9 mouse cellular contexts compared by ENCODE assay signal in genomic region chr7:35579849-35580248, GRCm38 (mm10). TPM values are rescaled to one million over a fixed set of nuclear protein-coding genes. Genes with fewer than 3 reads are reported as not detected.
DNase-seq lines count a peak whose midpoint lies in the region; ATAC-seq and TF ChIP-seq lines count a peak whose summit lies in the region.
"Had no signal": no experiment of that assay in that cellular context is flagged by ENCODE, and none has a peak within 500 bp of the region (broad histone marks: within the 10 kb centered on the region; RNA-seq: fewer than 3 reads in every experiment).

No protein-coding gene starts in this region.

- H3K27me3 ChIP-seq in hindbrain, postnatal 0 days (ENCODE audit: insufficient read depth, low read length): peaks cover 11% of the 10 kb centered on the region
- H3K27me3 ChIP-seq in hindbrain, embryonic 13.5 days: peaks cover 44% of the 10 kb centered on the region
- H3K27me3 ChIP-seq in embryonic facial prominence, embryonic 14.5 days (replicated peaks; ENCODE audit: control insufficient read depth, insufficient read depth, low read length): peaks cover 34% of the 10 kb centered on the region

- no peak for ATAC-seq in hindbrain, postnatal 0 days
- ATAC-seq in hindbrain, embryonic 13.5 days (ENCODE audit: low FRiP score): no peak
- ATAC-seq in embryonic facial prominence, embryonic 14.5 days (ENCODE audit: low read depth): no peak
- ATAC-seq in megakaryocyte, adult 5-6 weeks (ENCODE audit: poor library complexity, severe bottlenecking): peak; percentile 81

- no peak overlapping the region for H3K27ac ChIP-seq in hindbrain, postnatal 0 days
- no peak overlapping the region for H3K27ac ChIP-seq in hindbrain, embryonic 13.5 days
- H3K27ac ChIP-seq in embryonic facial prominence, embryonic 14.5 days (replicated peaks; ENCODE audit: low read depth, low read length): no peak overlapping the region
- H3K27ac ChIP-seq: heart, embryonic 15.5 days had no signal

- peak; percentile 74 for TF ChIP-seq CTCF in hindbrain, postnatal 0 days (IDR thresholded peaks at IDR 0.05; ENCODE audit: low read depth)

- H3K4me1 ChIP-seq in hindbrain, postnatal 0 days (ENCODE audit: insufficient read depth, low read length): no peaks in the 10 kb centered on the region
- peaks cover 8% of the 10 kb centered on the region for H3K4me1 ChIP-seq in hindbrain, embryonic 13.5 days (replicated peaks)
- no peaks in the 10 kb centered on the region for H3K4me1 ChIP-seq in embryonic facial prominence, embryonic 14.5 days (ENCODE audit: control insufficient read depth, insufficient read depth, low read length)

- H3K9me3 ChIP-seq in hindbrain, postnatal 0 days (ENCODE audit: low read length): no peaks in the 10 kb centered on the region
- no peaks in the 10 kb centered on the region for H3K9me3 ChIP-seq in hindbrain, embryonic 13.5 days
- H3K9me3 ChIP-seq in embryonic facial prominence, embryonic 14.5 days (ENCODE audit: control insufficient read depth, low read length): no peaks in the 10 kb centered on the region
- H3K9me3 ChIP-seq: heart, embryonic 15.5 days had no signal

- DNase-seq in hindbrain, postnatal 0 days (ENCODE audit: low spot score): peak; percentile 62
- DNase-seq in CD4-positive, CD25-positive, alpha-beta regulatory T cell, adult 2 months (ENCODE audit: low read depth, low spot score): peak; percentile 77
- DNase-seq in MEL-GATA-1-ER (ENCODE audit: extremely low read depth, low read depth): peak; percentile 49
- DNase-seq in embryonic facial prominence, embryonic 14.5 days (ENCODE audit: low spot score): peak; percentile 28
- DNase-seq in layer of hippocampus, adult 11-12 months (ENCODE audit: low spot score): no peak
- DNase-seq in frontal cortex, postnatal 25 days (ENCODE audit: low spot score in 2 of 2): no peak

- H3K36me3 ChIP-seq in hindbrain, postnatal 0 days (ENCODE audit: insufficient read depth, low read length): no peaks in the 10 kb centered on the region
- H3K36me3 ChIP-seq in hindbrain, embryonic 13.5 days: no peaks in the 10 kb centered on the region
- H3K36me3 ChIP-seq in embryonic facial prominence, embryonic 14.5 days (ENCODE audit: control insufficient read depth, insufficient read depth, low read length): no peaks in the 10 kb centered on the region
- H3K36me3 ChIP-seq: heart, embryonic 15.5 days had no signal

- no peak overlapping the region for H3K9ac ChIP-seq in hindbrain, postnatal 0 days (replicated peaks; ENCODE audit: low read length)
- H3K9ac ChIP-seq in hindbrain, embryonic 13.5 days: no peak overlapping the region
- no peak overlapping the region for H3K9ac ChIP-seq in embryonic facial prominence, embryonic 14.5 days (ENCODE audit: low read depth, low read length)
- H3K9ac ChIP-seq: heart, embryonic 15.5 days had no signal

- 34% methylated on average over 4 of the region's 4 CpGs for WGBS in hindbrain, postnatal 0 days
- 29% methylated on average over 4 of the region's 4 CpGs for whole genome bisulfite sequencing in hindbrain, embryonic 13.5 days
- 27% methylated on average over 4 of the region's 4 CpGs for WGBS in embryonic facial prominence, embryonic 14.5 days

- no peak overlapping the region for H3K4me2 ChIP-seq in hindbrain, postnatal 0 days (ENCODE audit: low read depth, low read length)
- no peak overlapping the region for H3K4me2 ChIP-seq in hindbrain, embryonic 13.5 days
- H3K4me2 ChIP-seq in embryonic facial prominence, embryonic 14.5 days (ENCODE audit: low read depth, low read length): no peak overlapping the region
- H3K4me2 ChIP-seq: heart, embryonic 15.5 days had no signal

- H3K4me3 ChIP-seq in hindbrain, postnatal 0 days (ENCODE audit: low read length): no peak overlapping the region
- H3K4me3 ChIP-seq in hindbrain, embryonic 13.5 days: no peak overlapping the region
- no peak overlapping the region for H3K4me3 ChIP-seq in embryonic facial prominence, embryonic 14.5 days (ENCODE audit: low read depth, low read length)
- H3K4me3 ChIP-seq: heart, embryonic 15.5 days had no signal

RNA-seq across cellular contexts. Expression of gene Rgs9bp, which starts 5.5 kb away (rescaled TPM):
- 0.22 and 0.26 TPM in 2 replicates for total RNA-seq in hindbrain, postnatal 0 days (2014; rRNA removed)
- polyA plus RNA-seq in hindbrain, postnatal 0 days (2015; fragmentation: Nextera tagmentation; extraction: Ambion mirVana): 0.03 and 0.06 TPM in 2 replicates
- 0.05 and 0.10 TPM in 2 replicates for polyA plus RNA-seq in hindbrain, embryonic 13.5 days (2015; fragmentation: Nextera tagmentation; extraction: Ambion mirVana)
- 0.17 and 0.22 TPM in 2 replicates for polyA plus RNA-seq in embryonic facial prominence, embryonic 14.5 days (2014; fragmentation: Nextera tagmentation; extraction: Ambion mirVana)
- 0.09 TPM in 1 of 2 replicates, not detected in the other for total RNA-seq in megakaryocyte, adult 5-6 weeks (2015)
- total RNA-seq in megakaryocyte, adult 5-6 weeks (2017): 0.04 and 0.11 TPM in 2 replicates

RNA-seq across cellular contexts. Expression of gene Ankrd27, which starts 6.2 kb away (rescaled TPM):
- 15.6 and 19.7 TPM in 2 replicates for total RNA-seq in hindbrain, postnatal 0 days (2014; rRNA removed)
- 12.0 and 15.1 TPM in 2 replicates for polyA plus RNA-seq in hindbrain, postnatal 0 days (2015; fragmentation: Nextera tagmentation; extraction: Ambion mirVana)
- 18.5 and 19.2 TPM in 2 replicates for polyA plus RNA-seq in hindbrain, embryonic 13.5 days (2015; fragmentation: Nextera tagmentation; extraction: Ambion mirVana)
- polyA plus RNA-seq in embryonic facial prominence, embryonic 14.5 days (2014; fragmentation: Nextera tagmentation; extraction: Ambion mirVana): 42.0 and 46.3 TPM in 2 replicates
- 11.6 and 16.8 TPM in 2 replicates for total RNA-seq in megakaryocyte, adult 5-6 weeks (2015)
- 17.0 and 21.4 TPM in 2 replicates for total RNA-seq in megakaryocyte, adult 5-6 weeks (2017)

RNA-seq across cellular contexts. Expression of gene Nudt19, which starts 23.7 kb away (rescaled TPM):
- total RNA-seq in hindbrain, postnatal 0 days (2014; rRNA removed): 57.4 and 58.5 TPM in 2 replicates
- 133 and 144 TPM in 2 replicates for polyA plus RNA-seq in hindbrain, postnatal 0 days (2015; fragmentation: Nextera tagmentation; extraction: Ambion mirVana)
- polyA plus RNA-seq in hindbrain, embryonic 13.5 days (2015; fragmentation: Nextera tagmentation; extraction: Ambion mirVana): 72.4 and 75.0 TPM in 2 replicates
- 57.3 and 59.0 TPM in 2 replicates for polyA plus RNA-seq in embryonic facial prominence, embryonic 14.5 days (2014; fragmentation: Nextera tagmentation; extraction: Ambion mirVana)
- total RNA-seq in megakaryocyte, adult 5-6 weeks (2015): 39.6 and 46.4 TPM in 2 replicates
- 21.1 and 22.2 TPM in 2 replicates for total RNA-seq in megakaryocyte, adult 5-6 weeks (2017)

RNA-seq across cellular contexts. Expression of gene Tdrd12, which starts 42.3 kb away (rescaled TPM):
- total RNA-seq in hindbrain, postnatal 0 days (2014; rRNA removed): 0.07 and 0.68 TPM in 2 replicates
- 0.91 and 1.2 TPM in 2 replicates for polyA plus RNA-seq in hindbrain, postnatal 0 days (2015; fragmentation: Nextera tagmentation; extraction: Ambion mirVana)
- polyA plus RNA-seq in hindbrain, embryonic 13.5 days (2015; fragmentation: Nextera tagmentation; extraction: Ambion mirVana): 0.43 and 0.61 TPM in 2 replicates
- polyA plus RNA-seq in embryonic facial prominence, embryonic 14.5 days (2014; fragmentation: Nextera tagmentation; extraction: Ambion mirVana): 0.17 and 0.66 TPM in 2 replicates
- not detected in 2 replicates for total RNA-seq in megakaryocyte, adult 5-6 weeks (2015)
- total RNA-seq in megakaryocyte, adult 5-6 weeks (2017): not detected in 2 replicates

Comparison
In these comparisons a context has a peak if more than half of its experiments do, and no peak if none do; other contexts are left out.
1. DNase-seq: peak in hindbrain, postnatal 0 days (single experiment), CD4-positive, CD25-positive, alpha-beta regulatory T cell, adult 2 months (single experiment), MEL-GATA-1-ER (single experiment) and embryonic facial prominence, embryonic 14.5 days (single experiment); none in layer of hippocampus, adult 11-12 months (single experiment) and frontal cortex, postnatal 25 days (0 of 2).